In the genomic region with DNA sequence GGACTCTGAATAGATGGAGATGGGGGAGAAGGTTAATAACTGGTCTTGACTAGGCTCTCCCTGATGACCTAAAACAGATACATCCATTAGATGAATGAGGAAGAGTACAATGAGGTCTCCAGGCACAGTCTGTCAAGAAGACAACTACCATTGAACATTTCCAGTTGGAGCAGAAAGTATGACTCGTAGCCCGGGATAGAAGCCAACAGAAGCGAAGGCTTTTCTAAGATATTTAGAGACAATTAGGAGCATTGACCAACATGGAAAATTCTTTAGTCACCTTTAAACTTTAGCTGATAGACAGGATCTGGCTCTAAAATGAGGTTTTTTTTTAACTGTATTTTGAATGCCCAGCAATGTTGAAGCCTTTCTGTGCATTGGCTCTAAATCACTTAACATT, we compare ENCODE assay signal across 34 mouse cellular contexts. TPM values are rescaled to one million over a fixed set of nuclear protein-coding genes. Genes with fewer than 3 reads are reported as not detected.
A peak's percentile ranks its signal among the peaks of the same experiment; 100 is the strongest.
DNase-seq lines count a peak whose midpoint lies in the region; TF ChIP-seq lines count a peak whose summit lies in the region.
"Had no signal": no experiment of that assay in that cellular context is flagged by ENCODE, and none has a peak within 500 bp of the region (broad histone marks: within the 10 kb centered on the region; RNA-seq: fewer than 3 reads in every experiment).

No protein-coding gene starts in this region.

- no peak overlapping the region for H3K4me3 ChIP-seq in heart, embryonic 10.5 days
- H3K4me3 ChIP-seq in kidney, adult 2 months (ENCODE audit: insufficient read depth, low read depth, low read length), result no peak overlapping the region
- H3K4me3 ChIP-seq: embryonic facial prominence, embryonic 12.5 days; forebrain, embryonic 10.5 days; forebrain, embryonic 15.5 days; heart, adult 2 months; layer of hippocampus, adult 2 months; left cerebral cortex, adult 2 months; liver, embryonic 12.5 days; midbrain, embryonic 13.5 days; neural tube, embryonic 13.5 days had no signal

- no peak for TF ChIP-seq POLR2A in kidney, adult 2 months (IDR thresholded peaks at IDR 0.05; ENCODE audit: low read depth, low read length)

- H3K27me3 ChIP-seq in heart, embryonic 10.5 days (ENCODE audit: insufficient read depth, poor library complexity, severe bottlenecking), result no peaks in the 10 kb centered on the region
- no peaks in the 10 kb centered on the region for H3K27me3 ChIP-seq in kidney, adult 2 months (replicated peaks; ENCODE audit: control insufficient read depth, insufficient read depth, low read length)
- H3K27me3 ChIP-seq: forebrain, embryonic 15.5 days had no signal

- no peaks in the 10 kb centered on the region for H3K36me3 ChIP-seq in heart, embryonic 10.5 days
- no peaks in the 10 kb centered on the region for H3K36me3 ChIP-seq in kidney, adult 2 months (ENCODE audit: control insufficient read depth, insufficient read depth, low read length)
- H3K36me3 ChIP-seq: embryonic facial prominence, embryonic 12.5 days; forebrain, embryonic 10.5 days; forebrain, embryonic 15.5 days; liver, embryonic 12.5 days; midbrain, embryonic 13.5 days; neural tube, embryonic 13.5 days had no signal

- no peak for TF ChIP-seq CTCF in kidney, adult 2 months (conservative IDR thresholded peaks at IDR 0.05; ENCODE audit: insufficient read depth, insufficient read length, low read depth, low read length)

- H3K27ac ChIP-seq in heart, embryonic 10.5 days, result no peak overlapping the region
- no peak overlapping the region for H3K27ac ChIP-seq in kidney, adult 2 months (ENCODE audit: insufficient read depth, low read depth, low read length)
- H3K27ac ChIP-seq: embryonic facial prominence, embryonic 12.5 days; forebrain, embryonic 10.5 days; forebrain, embryonic 15.5 days; heart, adult 2 months; layer of hippocampus, adult 2 months; left cerebral cortex, adult 2 months; liver, embryonic 12.5 days; macrophage; midbrain, embryonic 13.5 days; neural tube, embryonic 13.5 days; stomach, postnatal 0 days had no signal

- WGBS in heart, embryonic 10.5 days, result 84% methylated on average over 3 of the region's 3 CpGs
- WGBS in kidney, adult 2 months, result 58% methylated on average over 3 of the region's 3 CpGs

- DNase-seq in adrenal gland, postnatal 10 days, result peak; percentile 12
- DNase-seq in adrenal gland, adult 8-10 months, result no peak
- peak; percentile 3 for DNase-seq in heart, adult 8-10 months (ENCODE audit: low spot score)
- DNase-seq in heart, embryonic 10.5 days (ENCODE audit: low spot score), result no peak
- peak; percentile 15 for DNase-seq in lung, postnatal 36 days
- DNase-seq in lung, postnatal 10 days, result no peak
- no peak for DNase-seq in kidney, adult 2 months
- DNase-seq: cerebellum, adult 11 months; cerebellum, adult 9-10 months; embryo, embryonic 11 days; gastrocnemius, postnatal 25 days; heart, adult 2 months; kidney, adult 18-20 months; kidney, postnatal 36 days; left cerebral cortex, postnatal 4 days; lung, adult 18-20 months; right cerebral cortex, postnatal 4 days; thymus, adult 18-20 months; thymus, postnatal 25 days had no signal

- no peaks in the 10 kb centered on the region for H3K9me3 ChIP-seq in heart, embryonic 10.5 days
- H3K9me3 ChIP-seq: embryonic facial prominence, embryonic 12.5 days; forebrain, embryonic 10.5 days; forebrain, embryonic 15.5 days; liver, embryonic 12.5 days; midbrain, embryonic 13.5 days; neural tube, embryonic 13.5 days had no signal

- H3K4me1 ChIP-seq in heart, embryonic 10.5 days, result no peaks in the 10 kb centered on the region
- no peaks in the 10 kb centered on the region; the same call in 1 of the 2 replicates for H3K4me1 ChIP-seq in kidney, adult 2 months (ENCODE audit: control insufficient read depth, insufficient read depth, low read length)
- H3K4me1 ChIP-seq: embryonic facial prominence, embryonic 12.5 days; forebrain, embryonic 10.5 days; forebrain, embryonic 15.5 days; liver, embryonic 12.5 days; midbrain, embryonic 13.5 days; neural tube, embryonic 13.5 days had no signal

RNA-seq across cellular contexts. Expression of a gene that starts 5.6 kb away (rescaled TPM):
- total RNA-seq in adrenal gland, postnatal 10 days (2021), result 10 to 100 TPM; 25.7 to 29.8 TPM
- 1 to 10 TPM; 2.1 to 5.4 (median 3.6) TPM for total RNA-seq in adrenal gland, adult 8-10 months (2022)
- total RNA-seq in heart, adult 8-10 months (2022), result 1 to 10 TPM in 2 of 4 experiments, under 1 TPM in 2; 0.57 to 1.4 (median 0.89) TPM
- polyA plus RNA-seq in heart, embryonic 10.5 days (2016; fragmentation: Nextera tagmentation; extraction: Ambion mirVana), result 0.06 and 0.11 TPM in 2 replicates
- 8.4 and 11.0 TPM in 2 replicates for polyA plus RNA-seq in kidney, adult 2 months (2012; rRNA removed)
- total RNA-seq: megakaryocyte-erythroid progenitor cell, adult 5-6 weeks; MEL had no signal
- polyA plus RNA-seq: liver, embryonic 12.5 days; macrophage; neural tube, embryonic 13.5 days; spleen, adult 2 months had no signal

RNA-seq across cellular contexts. Expression of a gene that starts 44.9 kb away (rescaled TPM):
- under 1 TPM in 1 of 2 experiments, not detected in 1; 0.24 TPM for total RNA-seq in adrenal gland, postnatal 10 days (2021)
- total RNA-seq in adrenal gland, adult 8-10 months (2022), result not detected
- total RNA-seq in heart, adult 8-10 months (2022), result not detected
- polyA plus RNA-seq in heart, embryonic 10.5 days (2016; fragmentation: Nextera tagmentation; extraction: Ambion mirVana), result 0.72 TPM in 1 of 2 replicates, not detected in the other
- polyA plus RNA-seq in kidney, adult 2 months (2012; rRNA removed), result 171 and 274 TPM in 2 replicates
- total RNA-seq: gastrocnemius, adult 18-20 months; gastrocnemius, postnatal 25 days; heart, adult 2 months; layer of hippocampus, adult 2 months; layer of hippocampus, postnatal 14 days; left cerebral cortex, adult 2 months; left cerebral cortex, postnatal 4 days; megakaryocyte-erythroid progenitor cell, adult 5-6 weeks had no signal
- polyA plus RNA-seq: heart, adult 2 months; macrophage; midbrain, embryonic 13.5 days; neural tube, embryonic 13.5 days; spleen, adult 2 months had no signal

RNA-seq across cellular contexts. Expression of a gene that starts 57.2 kb away (rescaled TPM):
- 1 to 10 TPM; 5.4 to 9.2 TPM for total RNA-seq in adrenal gland, postnatal 10 days (2021)
- 10 to 100 TPM in 1 of 4 experiments, 1 to 10 TPM in 3; 7.2 to 10.2 (median 8.3) TPM for total RNA-seq in adrenal gland, adult 8-10 months (2022)
- total RNA-seq in heart, adult 8-10 months (2022), result 1 to 10 TPM; 3.7 to 4.7 (median 4.3) TPM
- 25.5 and 31.9 TPM in 2 replicates for polyA plus RNA-seq in heart, embryonic 10.5 days (2016; fragmentation: Nextera tagmentation; extraction: Ambion mirVana)
- polyA plus RNA-seq in kidney, adult 2 months (2012; rRNA removed), result 5.9 and 6.7 TPM in 2 replicates

Comparison
In these comparisons a context has a peak if more than half of its experiments do, and no peak if none do; other contexts are left out.
1. DNase-seq: peak in adrenal gland, postnatal 10 days (single experiment), heart, adult 8-10 months (single experiment) and lung, postnatal 36 days (single experiment); none in adrenal gland, adult 8-10 months (single experiment), heart, embryonic 10.5 days (single experiment), lung, postnatal 10 days (single experiment) and kidney, adult 2 months (single experiment).
2. RNA of a gene that starts 5.6 kb away (total RNA-seq): 25.7 to 29.8 TPM in adrenal gland, postnatal 10 days; 2.1 to 5.4 TPM in adrenal gland, adult 8-10 months and 0.57 to 1.4 TPM in heart, adult 8-10 months; every median in the first group is over 4 times any median in the second.